In genomic region chr19:59887866-59888265, GRCm38 (mm10) we compare ENCODE assay signal across 25 mouse cellular contexts. TPM values are rescaled to one million over a fixed set of nuclear protein-coding genes. Genes with fewer than 3 reads are reported as not detected.
DNase-seq lines count a peak whose midpoint lies in the region; ATAC-seq and TF ChIP-seq lines count a peak whose summit lies in the region.
"Had no signal": no experiment of that assay in that cellular context is flagged by ENCODE, and none has a peak within 500 bp of the region (broad histone marks: within the 10 kb centered on the region; RNA-seq: fewer than 3 reads in every experiment).

No protein-coding gene starts in this region.

- H3K9ac ChIP-seq in embryonic facial prominence, embryonic 11.5 days (replicated peaks; ENCODE audit: low read length): no peak overlapping the region
- no peak overlapping the region for H3K9ac ChIP-seq in forebrain, embryonic 11.5 days (ENCODE audit: low read length)
- no peak overlapping the region for H3K9ac ChIP-seq in forebrain, postnatal 0 days
- no peak overlapping the region for H3K9ac ChIP-seq in lung, embryonic 16.5 days (ENCODE audit: low read length)
- H3K9ac ChIP-seq in hindbrain, postnatal 0 days (replicated peaks; ENCODE audit: low read length): no peak overlapping the region
- H3K9ac ChIP-seq: embryonic facial prominence, embryonic 12.5 days; embryonic facial prominence, embryonic 15.5 days; forebrain, embryonic 12.5 days had no signal

- ATAC-seq in embryonic facial prominence, embryonic 11.5 days (replicated peaks; ENCODE audit: insufficient number of reproducible peaks, low FRiP score, low TSS enrichment, low read depth): no peak
- ATAC-seq in forebrain, embryonic 11.5 days (replicated peaks; ENCODE audit: low FRiP score): no peak
- no peak for ATAC-seq in forebrain, postnatal 0 days
- ATAC-seq in lung, embryonic 16.5 days (ENCODE audit: low read depth): 0 out of 2 replicates have a peak, but pooled peaks have one; percentile 28
- no peak for ATAC-seq in hindbrain, postnatal 0 days
- ATAC-seq: CD4-positive, CD25-positive, alpha-beta regulatory T cell, adult 4 months; forebrain, embryonic 14.5 days had no signal

- WGBS in embryonic facial prominence, embryonic 11.5 days: 28% methylated on average over 2 of the region's 2 CpGs
- 32% methylated on average over 2 of the region's 2 CpGs for WGBS in embryonic facial prominence, embryonic 10.5 days
- WGBS in forebrain, embryonic 11.5 days: 53% methylated on average over 2 of the region's 2 CpGs
- 36% methylated on average over 2 of the region's 2 CpGs for whole genome bisulfite sequencing in forebrain, postnatal 0 days
- 45% methylated on average over 2 of the region's 2 CpGs for WGBS in lung, embryonic 16.5 days
- 78% methylated on average over 2 of the region's 2 CpGs for WGBS in hindbrain, postnatal 0 days

- H3K4me3 ChIP-seq in embryonic facial prominence, embryonic 11.5 days (ENCODE audit: low read depth, low read length): no peak overlapping the region
- no peak overlapping the region for H3K4me3 ChIP-seq in embryonic facial prominence, embryonic 10.5 days
- H3K4me3 ChIP-seq in forebrain, embryonic 11.5 days (ENCODE audit: low read depth, low read length): no peak overlapping the region
- no peak overlapping the region for H3K4me3 ChIP-seq in forebrain, postnatal 0 days (ENCODE audit: low read depth, low read length)
- no peak overlapping the region for H3K4me3 ChIP-seq in lung, embryonic 16.5 days (ENCODE audit: low read length)
- H3K4me3 ChIP-seq in hindbrain, postnatal 0 days (ENCODE audit: low read length): no peak overlapping the region
- H3K4me3 ChIP-seq: embryonic facial prominence, embryonic 12.5 days; embryonic facial prominence, embryonic 15.5 days; erythroblast, embryonic 14.5 days; forebrain, embryonic 12.5 days had no signal

- no peaks in the 10 kb centered on the region for H3K9me3 ChIP-seq in embryonic facial prominence, embryonic 11.5 days (replicated peaks; ENCODE audit: control insufficient read depth, low read length)
- H3K9me3 ChIP-seq in embryonic facial prominence, embryonic 10.5 days: no peaks in the 10 kb centered on the region
- no peaks in the 10 kb centered on the region for H3K9me3 ChIP-seq in forebrain, embryonic 11.5 days (ENCODE audit: control insufficient read depth, low read length)
- no peaks in the 10 kb centered on the region for H3K9me3 ChIP-seq in forebrain, postnatal 0 days (ENCODE audit: low read length)
- H3K9me3 ChIP-seq in lung, embryonic 16.5 days (ENCODE audit: control insufficient read depth, low read length): no peaks in the 10 kb centered on the region
- H3K9me3 ChIP-seq in hindbrain, postnatal 0 days (ENCODE audit: low read length): no peaks in the 10 kb centered on the region
- H3K9me3 ChIP-seq: embryonic facial prominence, embryonic 12.5 days; embryonic facial prominence, embryonic 15.5 days; forebrain, embryonic 12.5 days; G1E had no signal

- no peaks in the 10 kb centered on the region for H3K27me3 ChIP-seq in embryonic facial prominence, embryonic 11.5 days (ENCODE audit: control insufficient read depth, insufficient read depth, low read length)
- H3K27me3 ChIP-seq in embryonic facial prominence, embryonic 10.5 days (replicated peaks; ENCODE audit: low read depth, poor library complexity, severe bottlenecking): no peaks in the 10 kb centered on the region
- no peaks in the 10 kb centered on the region for H3K27me3 ChIP-seq in forebrain, embryonic 11.5 days (ENCODE audit: control insufficient read depth, insufficient read depth, low read length)
- no peaks in the 10 kb centered on the region for H3K27me3 ChIP-seq in forebrain, postnatal 0 days (ENCODE audit: insufficient read depth, low read length)
- no peaks in the 10 kb centered on the region for H3K27me3 ChIP-seq in lung, embryonic 16.5 days (ENCODE audit: control insufficient read depth, insufficient read depth, low read depth, low read length)
- no peaks in the 10 kb centered on the region for H3K27me3 ChIP-seq in hindbrain, postnatal 0 days (ENCODE audit: insufficient read depth, low read length)
- H3K27me3 ChIP-seq: CH12.LX; embryonic facial prominence, embryonic 12.5 days; embryonic facial prominence, embryonic 15.5 days; forebrain, embryonic 12.5 days had no signal

- no peaks in the 10 kb centered on the region for H3K4me1 ChIP-seq in embryonic facial prominence, embryonic 11.5 days (ENCODE audit: control insufficient read depth, insufficient read depth, low read length)
- H3K4me1 ChIP-seq in embryonic facial prominence, embryonic 10.5 days: peaks cover 33% of the 10 kb centered on the region
- H3K4me1 ChIP-seq in forebrain, embryonic 11.5 days (replicated peaks; ENCODE audit: control insufficient read depth, insufficient read depth, low read length): no peaks in the 10 kb centered on the region
- H3K4me1 ChIP-seq in forebrain, postnatal 0 days (ENCODE audit: insufficient read depth): no peaks in the 10 kb centered on the region
- H3K4me1 ChIP-seq in lung, embryonic 16.5 days (replicated peaks; ENCODE audit: control insufficient read depth, insufficient read depth, low read length): no peaks in the 10 kb centered on the region
- H3K4me1 ChIP-seq in hindbrain, postnatal 0 days (ENCODE audit: insufficient read depth, low read length): no peaks in the 10 kb centered on the region

- H3K27ac ChIP-seq in embryonic facial prominence, embryonic 11.5 days (replicated peaks; ENCODE audit: low read depth, low read length): no peak overlapping the region
- no peak overlapping the region for H3K27ac ChIP-seq in embryonic facial prominence, embryonic 10.5 days (replicated peaks)
- H3K27ac ChIP-seq in forebrain, embryonic 11.5 days (ENCODE audit: low read depth, low read length): 0 out of 2 replicates have a peak overlapping the region, but pooled peaks have one; percentile 21
- H3K27ac ChIP-seq in forebrain, postnatal 0 days (ENCODE audit: low read depth, low read length): no peak overlapping the region
- H3K27ac ChIP-seq in lung, embryonic 16.5 days (ENCODE audit: low read length): no peak overlapping the region
- H3K27ac ChIP-seq in hindbrain, postnatal 0 days: no peak overlapping the region
- H3K27ac ChIP-seq: embryonic facial prominence, embryonic 12.5 days; embryonic facial prominence, embryonic 15.5 days had no signal

- peak; percentile 62 for DNase-seq in embryonic facial prominence, embryonic 11.5 days (ENCODE audit: low spot score)
- DNase-seq in embryonic facial prominence, embryonic 10.5 days (ENCODE audit: low spot score): no peak
- DNase-seq in forebrain, embryonic 11.5 days (ENCODE audit: low spot score): no peak
- no peak for DNase-seq in forebrain, postnatal 0 days
- DNase-seq in lung, postnatal 4 days: no peak
- peak; percentile 4 for DNase-seq in forelimb bud, embryonic 11.5 days (ENCODE audit: low read depth, low spot score)
- no peak for DNase-seq in hindbrain, postnatal 0 days (ENCODE audit: low spot score)
- DNase-seq: adrenal gland, adult 2 months; adrenal gland, postnatal 14 days; adrenal gland, postnatal 36 days; B cell, adult 2 months; cerebellum, adult 11-12 months; cerebellum, adult 2 months; cerebellum, adult 9-10 months; cerebellum, postnatal 10 days; cerebellum, postnatal 25 days had no signal

- H3K36me3 ChIP-seq in embryonic facial prominence, embryonic 11.5 days (replicated peaks; ENCODE audit: control insufficient read depth, insufficient read depth, low read depth, low read length): no peaks in the 10 kb centered on the region
- H3K36me3 ChIP-seq in embryonic facial prominence, embryonic 10.5 days (replicated peaks): no peaks in the 10 kb centered on the region
- H3K36me3 ChIP-seq in forebrain, embryonic 11.5 days (ENCODE audit: control insufficient read depth, insufficient read depth, low read length): no peaks in the 10 kb centered on the region
- H3K36me3 ChIP-seq in forebrain, postnatal 0 days (ENCODE audit: insufficient read depth): no peaks in the 10 kb centered on the region
- no peaks in the 10 kb centered on the region for H3K36me3 ChIP-seq in lung, embryonic 16.5 days (ENCODE audit: control insufficient read depth, insufficient read depth, low read length)
- H3K36me3 ChIP-seq in hindbrain, postnatal 0 days (ENCODE audit: insufficient read depth, low read length): no peaks in the 10 kb centered on the region
- H3K36me3 ChIP-seq: embryonic facial prominence, embryonic 12.5 days; embryonic facial prominence, embryonic 15.5 days; forebrain, embryonic 12.5 days; G1E had no signal

- no peak for TF ChIP-seq CTCF in forebrain, postnatal 0 days (IDR thresholded peaks at IDR 0.05; ENCODE audit: low read depth)
- TF ChIP-seq CTCF in hindbrain, postnatal 0 days (IDR thresholded peaks at IDR 0.05; ENCODE audit: low read depth): no peak

- no peak overlapping the region for H3K4me2 ChIP-seq in embryonic facial prominence, embryonic 11.5 days (ENCODE audit: low read depth, low read length)
- H3K4me2 ChIP-seq in forebrain, embryonic 11.5 days (ENCODE audit: low read depth, low read length, severe bottlenecking): no peak overlapping the region
- no peak overlapping the region for H3K4me2 ChIP-seq in forebrain, postnatal 0 days (ENCODE audit: low read depth)
- no peak overlapping the region for H3K4me2 ChIP-seq in lung, embryonic 16.5 days (ENCODE audit: low read depth, low read length)
- H3K4me2 ChIP-seq in hindbrain, postnatal 0 days (ENCODE audit: low read depth, low read length): no peak overlapping the region
- H3K4me2 ChIP-seq: embryonic facial prominence, embryonic 12.5 days; embryonic facial prominence, embryonic 15.5 days; forebrain, embryonic 12.5 days had no signal

RNA-seq across cellular contexts. Expression of gene Rab11fip2, which starts 55.6 kb away (rescaled TPM):
- 3.8 and 4.9 TPM in 2 replicates for polyA plus RNA-seq in embryonic facial prominence, embryonic 11.5 days (2014; fragmentation: Nextera tagmentation; extraction: Ambion mirVana)
- 3.0 and 3.6 TPM in 2 replicates for polyA plus RNA-seq in embryonic facial prominence, embryonic 10.5 days (2016; fragmentation: Nextera tagmentation; extraction: Ambion mirVana)
- polyA plus RNA-seq in forebrain, embryonic 11.5 days (2014; fragmentation: Nextera tagmentation; extraction: Ambion mirVana): 4.5 and 5.3 TPM in 2 replicates
- 51.2 and 59.6 TPM in 2 replicates for total RNA-seq in forebrain, postnatal 0 days (2014; rRNA removed)
- polyA plus RNA-seq in forebrain, postnatal 0 days (2015; fragmentation: Nextera tagmentation; extraction: Ambion mirVana): 9.3 and 12.2 TPM in 2 replicates
- 2.9 and 3.4 TPM in 2 replicates for polyA plus RNA-seq in lung, embryonic 16.5 days (2015; fragmentation: Nextera tagmentation; extraction: Ambion mirVana)
- 25.5 and 26.7 TPM in 2 replicates for total RNA-seq in hindbrain, postnatal 0 days (2014; rRNA removed)
- 10.1 and 10.4 TPM in 2 replicates for polyA plus RNA-seq in hindbrain, postnatal 0 days (2015; fragmentation: Nextera tagmentation; extraction: Ambion mirVana)

Comparison
In these comparisons a context has a peak if more than half of its experiments do, and no peak if none do; other contexts are left out.
1. DNase-seq: peak in embryonic facial prominence, embryonic 11.5 days (single experiment) and forelimb bud, embryonic 11.5 days (single experiment); none in embryonic facial prominence, embryonic 10.5 days (single experiment), forebrain, embryonic 11.5 days (single experiment), forebrain, postnatal 0 days (single experiment), lung, postnatal 4 days (0 of 2) and hindbrain, postnatal 0 days (single experiment).